Mouse (Mus musculus) lung, postnatal 0 days (tissue): ENCODE data around the gene C4b. TPM values are rescaled to one million over a fixed set of nuclear protein-coding genes. Genes with fewer than 3 reads are reported as not detected.
"Not testable (repeated sequence)": the region's sequence is repeated elsewhere in the genome, so short reads cannot be mapped to it uniquely, and the experiment has no call there.

Experiments used
- ATAC-seq: fragments of 200-750 bp; cut with Nextera tagmentation; 2 replicates; pipeline ENCODE4 v1.8.0; 2017; ENCODE audit warnings: moderate library complexity
- DNase-seq: peaks from one replicate; pipeline ENCODE4 v3.0.0-alpha.2; 2016; ENCODE audit warnings: low spot score
- H3K27ac ChIP-seq: fragments of 300-500 bp; sonication (generic); 2 replicates; pipeline ENCODE4 v1.5.1; 2014; ENCODE audit warnings: antibody characterized with exemption, mild to moderate bottlenecking, low read length, mixed read lengths
- H3K27me3 ChIP-seq: fragments of 300-500 bp; sonication (generic); replicated peaks from 2 replicates; pipeline ENCODE4 v1.6.1; 2014; ENCODE audit warnings: low read length, mixed read lengths; ENCODE audit not compliant: insufficient read depth
- H3K36me3 ChIP-seq: fragments of 300-500 bp; sonication (generic); 2 replicates; pipeline ENCODE4 v1.6.1; 2014; ENCODE audit warnings: low read length, mixed read lengths; ENCODE audit not compliant: insufficient read depth
- H3K4me1 ChIP-seq: fragments of 300-500 bp; sonication (generic); 2 replicates; pipeline ENCODE4 v1.6.1; 2014; ENCODE audit warnings: antibody characterized with exemption, low read depth, low read length, mixed read lengths; ENCODE audit not compliant: insufficient read depth
- H3K4me2 ChIP-seq: fragments of 300-500 bp; sonication (generic); replicated peaks from 2 replicates; pipeline ENCODE4 v1.6.1; 2014; ENCODE audit warnings: low read depth, mild to moderate bottlenecking, low read length, moderate library complexity, mixed read lengths
- H3K4me3 ChIP-seq: fragments of 300-500 bp; sonication (generic); 2 replicates; pipeline ENCODE4 v1.5.1; 2014; ENCODE audit warnings: low read depth, low read length
- H3K9ac ChIP-seq: fragments of 300-500 bp; sonication (generic); replicated peaks from 2 replicates; pipeline ENCODE4 v1.6.1; 2014; ENCODE audit warnings: low read depth, mild to moderate bottlenecking
- H3K9me3 ChIP-seq: fragments of 300-500 bp; sonication (generic); 2 replicates; pipeline ENCODE4 v1.6.1; 2016; ENCODE audit warnings: low read length, mixed read lengths
- CTCF ChIP-seq: IDR thresholded peaks from 2 replicates; pipeline ENCODE4 v1.5.1; 2016; ENCODE audit warnings: antibody characterized with exemption, mild to moderate bottlenecking
- EP300 ChIP-seq: IDR thresholded peaks from 2 replicates; pipeline ENCODE4 v1.6.1; 2016; ENCODE audit warnings: antibody characterized with exemption, mild to moderate bottlenecking, control low read depth
- WGBS: fragments of 180-500 bp; shearing (Covaris S2); extraction: QIAGEN DNeasy Blood & Tissue Kit; methylation state at CpG from one replicate; pipeline ENCODE4 v1.1.7; 2014; 5-methylcytosine and 5-hydroxymethylcytosine counted together
- polyA plus RNA-seq: library from polyadenylated mRNA; unstranded; fragments of >200 nt; fragmentation: Nextera tagmentation; extraction: Ambion mirVana; gene quantifications from 2 replicates; pipeline ENCODE4 v1.2.1, GENCODE M21; 2015

Gene C4b
- 5.1 and 6.5 TPM in 2 replicates for polyA plus RNA-seq

GRCm38 (mm10) chr17:34743719-34744118 is at the start of gene C4b:
Gene C4b, minus strand, starts transcription at chr17:34743882.
- DNase-seq (peak; percentile 5), ATAC-seq (0 out of 2 replicates have a peak, but pooled peaks have one; percentile 11)
- H3K4me2 ChIP-seq = no peak within 1 kb of the TSS
- no peaks in the 10 kb centered on the region for H3K27me3 ChIP-seq
- H3K27ac ChIP-seq = no peak within 1 kb of the TSS
- no peak for TF ChIP-seq EP300
- TF ChIP-seq CTCF = no peak
- no peaks in the 10 kb centered on the region for H3K9me3 ChIP-seq
- 66% methylated on average over 7 of the region's 7 CpGs for WGBS
- no peak within 1 kb of the TSS for H3K9ac ChIP-seq
- no peaks in the 10 kb centered on the region for H3K4me1 ChIP-seq
- H3K36me3 ChIP-seq = no peaks in the 10 kb centered on the region
- H3K4me3 ChIP-seq = no peak within 1 kb of the TSS

- H3K9ac ChIP-seq = no peak overlapping the region
- H3K4me3 ChIP-seq = no peak overlapping the region
- no peaks in the 10 kb centered on the region for H3K9me3 ChIP-seq
- H3K27me3 ChIP-seq = no peaks in the 10 kb centered on the region
- H3K27ac ChIP-seq = no peak overlapping the region
- no peak for ATAC-seq
- H3K4me1 ChIP-seq = no peaks in the 10 kb centered on the region
- TF ChIP-seq EP300 (no peak), CTCF (no peak)
- peak; percentile 5 for DNase-seq
- no peak overlapping the region for H3K4me2 ChIP-seq
- no peaks in the 10 kb centered on the region for H3K36me3 ChIP-seq
- WGBS = 67% methylated on average over 9 of the region's 9 CpGs
Observed at GRCm38 (mm10) chr17:34777680-34778325, 34.1 kb upstream of the C4b start.

GRCm38 (mm10) chr17:34761471-34761870 is 17.8 kb upstream of the C4b start:
- Histone ChIP-seq H3K4me1 (no peaks in the 10 kb centered on the region), H3K4me2 (no peak overlapping the region), H3K27me3 (no peaks in the 10 kb centered on the region), H3K36me3 (no peaks in the 10 kb centered on the region), H3K4me3 (no peak overlapping the region), H3K27ac (no peak overlapping the region), H3K9me3 (no peaks in the 10 kb centered on the region), H3K9ac (no peak overlapping the region)
- ATAC-seq = no peak
- DNase-seq = peak; percentile 6
- no peak for TF ChIP-seq CTCF
- TF ChIP-seq EP300 = no peak
- WGBS = 54% methylated on average over 3 of the region's 3 CpGs

GRCm38 (mm10) chr17:34746531-34746930 is 2.8 kb upstream of the C4b start:
- TF ChIP-seq EP300 (no peak), CTCF (no peak)
- DNase-seq = peak; percentile 6
- H3K36me3 ChIP-seq = no peaks in the 10 kb centered on the region
- no peaks in the 10 kb centered on the region for H3K4me1 ChIP-seq
- no peak overlapping the region for H3K4me2 ChIP-seq
- no peaks in the 10 kb centered on the region; the same call in 1 of the 2 replicates for H3K9me3 ChIP-seq
- no peak overlapping the region for H3K27ac ChIP-seq
- WGBS = 59% methylated on average over 5 of the region's 5 CpGs
- no peaks in the 10 kb centered on the region for H3K27me3 ChIP-seq
- ATAC-seq = no peak
- no peak overlapping the region for H3K4me3 ChIP-seq
- no peak overlapping the region for H3K9ac ChIP-seq

GRCm38 (mm10) chr17:34745166-34745565 is 1.5 kb upstream of the C4b start:
- H3K36me3 ChIP-seq, H3K4me3 ChIP-seq, ATAC-seq, H3K27me3 ChIP-seq, H3K4me2 ChIP-seq, DNase-seq, H3K4me1 ChIP-seq, H3K9ac ChIP-seq, H3K27ac ChIP-seq, H3K9me3 ChIP-seq: not testable (repeated sequence)
- WGBS = 83% methylated on average over 4 of the region's 4 CpGs

- not testable (repeated sequence) for H3K4me1 ChIP-seq, H3K4me2 ChIP-seq, H3K9ac ChIP-seq, H3K9me3 ChIP-seq, H3K4me3 ChIP-seq, H3K36me3 ChIP-seq, H3K27ac ChIP-seq, H3K27me3 ChIP-seq, DNase-seq
- 85% methylated on average over 6 of the region's 6 CpGs for WGBS
- 0 out of 2 replicates have a peak, but pooled peaks have one; percentile 9 for ATAC-seq
Observed at GRCm38 (mm10) chr17:34744611-34745010, 929 bp upstream of the C4b start.

- no peak overlapping the region for H3K9ac ChIP-seq
- H3K4me3 ChIP-seq = no peak overlapping the region
- H3K36me3 ChIP-seq = no peaks in the 10 kb centered on the region
- WGBS = 67% methylated on average over 6 of the region's 6 CpGs
- no peaks in the 10 kb centered on the region for H3K4me1 ChIP-seq
- H3K9me3 ChIP-seq = no peaks in the 10 kb centered on the region; the same call in 1 of the 2 replicates
- no peak overlapping the region for H3K4me2 ChIP-seq
- TF ChIP-seq CTCF (no peak), EP300 (no peak)
- no peak overlapping the region for H3K27ac ChIP-seq
- DNase-seq (no peak), ATAC-seq (no peak)
- no peaks in the 10 kb centered on the region for H3K27me3 ChIP-seq
Observed at GRCm38 (mm10) chr17:34744206-34744605, 524 bp upstream of the C4b start.
